Mouse (Mus musculus) lung, embryonic 14.5 days (tissue): ENCODE results near the gene Ascl5. TPM values are rescaled to one million over a fixed set of nuclear protein-coding genes. Genes with fewer than 3 reads are reported as not detected.

ENCODE experiments used
- ATAC-seq: fragments of 200-750 bp; cut with Nextera tagmentation; 2 replicates; pipeline ENCODE4 v1.8.0; 2017; ENCODE audit warnings: mild to moderate bottlenecking, moderate TSS enrichment, moderate library complexity; ENCODE audit not compliant: insufficient read depth
- DNase-seq: peaks from one replicate; pipeline ENCODE4 v3.0.0-alpha.2; 2015
- H3K27ac ChIP-seq: fragments of 300-500 bp; sonication (generic); 2 replicates; pipeline ENCODE4 v1.5.1; 2014; ENCODE audit warnings: low read depth, mild to moderate bottlenecking, moderate library complexity
- H3K27me3 ChIP-seq: fragments of 300-500 bp; sonication (generic); 2 replicates; pipeline ENCODE4 v1.6.1; 2014; ENCODE audit warnings: low read length, control low read depth; ENCODE audit not compliant: insufficient read depth
- H3K36me3 ChIP-seq: fragments of 300-500 bp; sonication (generic); 2 replicates; pipeline ENCODE4 v1.6.1; 2014; ENCODE audit warnings: control low read depth; ENCODE audit not compliant: insufficient read depth
- H3K4me1 ChIP-seq: fragments of 300-500 bp; sonication (generic); 2 replicates; pipeline ENCODE4 v1.6.1; 2014; ENCODE audit warnings: antibody characterized with exemption, control low read depth; ENCODE audit not compliant: insufficient read depth
- H3K4me2 ChIP-seq: fragments of 300-500 bp; sonication (generic); 2 replicates; pipeline ENCODE4 v1.6.1; 2014; ENCODE audit warnings: mild to moderate bottlenecking
- H3K4me3 ChIP-seq: fragments of 300-500 bp; sonication (generic); 2 replicates; pipeline ENCODE4 v1.5.1; 2014; ENCODE audit warnings: low read depth, low read length
- H3K9ac ChIP-seq: fragments of 300-500 bp; sonication (generic); 2 replicates; pipeline ENCODE4 v1.6.1; 2014
- H3K9me3 ChIP-seq: fragments of 300-500 bp; sonication (generic); 2 replicates; pipeline ENCODE4 v1.6.1; 2016; ENCODE audit warnings: low read depth, low read length, control low read depth
- CTCF ChIP-seq: IDR thresholded peaks from 2 replicates; pipeline ENCODE4 v1.5.1; 2016; ENCODE audit warnings: antibody characterized with exemption, low read depth
- WGBS: fragments of 180-500 bp; shearing (Covaris S2); extraction: QIAGEN DNeasy Blood & Tissue Kit; methylation state at CpG from one replicate; pipeline ENCODE4 v1.1.7; 2014; 5-methylcytosine and 5-hydroxymethylcytosine counted together
- polyA plus RNA-seq: library from polyadenylated mRNA; unstranded; fragments of >200 nt; fragmentation: Nextera tagmentation; extraction: Ambion mirVana; gene quantifications from 2 replicates; pipeline ENCODE4 v1.2.1, GENCODE M21; 2014

Ascl5 gene
- polyA plus RNA-seq, 1 experiment from 2014 or later = not detected

DNA sequence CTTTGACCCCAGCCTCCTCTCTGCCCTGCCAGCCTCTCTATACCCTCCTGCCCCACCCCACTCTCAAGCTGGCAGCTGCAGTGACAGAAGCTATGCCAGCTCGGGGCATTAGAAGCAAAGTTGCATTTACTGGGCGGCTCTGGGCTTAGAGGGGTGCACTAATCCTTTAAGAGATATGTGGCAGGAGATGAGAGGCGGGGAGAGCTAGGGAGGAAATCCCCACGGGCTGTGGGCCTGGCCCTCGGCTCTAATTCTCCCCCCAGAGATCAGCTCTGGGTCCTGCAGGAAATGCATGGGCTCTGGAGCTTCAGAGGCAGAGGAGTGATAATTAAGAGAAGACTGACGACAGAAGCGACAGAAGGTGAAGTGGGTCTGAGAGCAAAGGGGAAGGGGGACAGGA is 17.6 kb upstream of the Ascl5 start:
- TF ChIP-seq CTCF = no peak
- no peak for DNase-seq
- ATAC-seq = no peak

DNA sequence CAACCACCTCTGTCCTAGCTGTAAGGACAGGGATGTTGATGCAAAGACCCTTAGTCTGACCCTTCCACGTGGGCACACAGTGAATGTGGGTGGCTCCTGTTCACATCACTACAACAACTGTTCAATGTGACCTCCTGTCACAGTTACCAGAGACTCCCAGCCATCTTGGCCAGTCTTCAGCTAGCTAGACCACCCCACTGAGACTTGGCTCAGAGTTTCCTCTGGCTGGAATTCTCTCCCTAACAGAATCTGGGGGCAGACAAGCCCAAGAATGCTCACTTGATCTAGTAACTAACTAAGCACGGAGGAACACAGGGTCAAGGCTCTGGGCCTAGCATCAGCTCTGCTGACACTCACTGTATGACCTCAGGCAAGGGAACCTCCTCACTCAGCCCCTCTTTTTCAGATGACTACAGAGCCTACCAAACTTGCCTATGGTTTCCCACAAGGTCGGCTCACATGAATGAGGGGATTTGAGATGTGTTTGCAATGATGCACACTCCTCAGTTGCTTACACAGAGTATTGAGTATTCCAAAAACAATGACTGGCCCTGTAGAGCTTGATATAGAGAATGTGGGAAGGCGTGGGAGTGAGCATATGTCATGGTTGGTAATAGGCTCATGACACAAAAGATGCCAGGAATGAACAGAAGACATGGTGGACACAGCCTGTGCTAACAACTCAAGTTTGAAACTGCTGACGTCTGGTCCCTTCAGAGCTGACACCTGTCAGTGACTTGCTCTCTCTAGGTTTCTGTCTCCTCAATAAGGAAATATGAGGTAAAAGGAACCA is 11.7 kb upstream of the Ascl5 start:
- DNase-seq (peak; percentile 11), ATAC-seq (no peak)
- no peak overlapping the region for H3K9ac ChIP-seq
- TF ChIP-seq CTCF = no peak
- no peak overlapping the region for H3K27ac ChIP-seq
- 71% methylated on average over 5 of the region's 5 CpGs for WGBS
- H3K4me1 ChIP-seq = peaks cover 7% of the 10 kb centered on the region; the same call in 1 of the 2 replicates
- H3K4me2 ChIP-seq = no peak overlapping the region
- H3K9me3 ChIP-seq = no peaks in the 10 kb centered on the region
- peaks cover 18% of the 10 kb centered on the region for H3K36me3 ChIP-seq
- 0 out of 2 replicates have a peak, but pooled peaks cover 3% of the 10 kb centered on the region for H3K27me3 ChIP-seq
- no peak overlapping the region for H3K4me3 ChIP-seq

More for the DNA sequence above, 17.6 kb upstream of the Ascl5 start:
- Histone ChIP-seq H3K9me3 (no peaks in the 10 kb centered on the region), H3K27me3 (no peaks in the 10 kb centered on the region), H3K9ac (no peak overlapping the region), H3K4me2 (no peak overlapping the region), H3K27ac (no peak overlapping the region), H3K4me1 (no peaks in the 10 kb centered on the region), H3K36me3 (peaks cover 75% of the 10 kb centered on the region), H3K4me3 (no peak overlapping the region)
- WGBS = 42% methylated on average over 7 of the region's 7 CpGs

DNA sequence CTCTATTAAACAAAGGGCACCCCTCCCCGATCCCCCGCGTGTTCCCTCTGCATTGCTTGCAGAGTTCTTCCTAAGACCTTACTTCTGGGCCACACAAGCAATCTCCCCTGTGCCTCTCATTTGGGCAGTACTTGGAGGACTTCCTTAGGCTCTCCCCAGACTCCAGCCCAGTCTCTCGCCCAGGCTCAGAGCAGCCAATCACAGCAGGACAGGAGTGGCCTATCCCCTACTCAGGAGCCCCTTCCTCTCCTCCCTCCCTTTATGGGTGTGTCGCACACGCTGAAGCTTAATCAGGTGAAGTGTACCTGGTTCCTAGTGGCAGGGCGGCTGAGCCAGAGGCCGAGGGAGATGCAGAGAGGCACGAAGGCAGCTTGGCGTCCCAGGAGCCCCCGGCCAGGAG is 10.2 kb upstream of the Ascl5 start:
- TF ChIP-seq CTCF = no peak
- peak; percentile 90 for ATAC-seq
- H3K27ac ChIP-seq = no peak overlapping the region
- H3K4me1 ChIP-seq = peaks cover 7% of the 10 kb centered on the region; the same call in 1 of the 2 replicates
- H3K36me3 ChIP-seq = peaks cover 3% of the 10 kb centered on the region; the same call in 1 of the 2 replicates
- WGBS = 10% methylated on average over 11 of the region's 11 CpGs
- 0 out of 2 replicates have a peak overlapping the region, but pooled peaks have one; percentile 18 for H3K4me2 ChIP-seq
- H3K9ac ChIP-seq = no peak overlapping the region
- DNase-seq = peak; percentile 47
- H3K9me3 ChIP-seq = no peaks in the 10 kb centered on the region
- H3K4me3 ChIP-seq = no peak overlapping the region
- 0 out of 2 replicates have a peak, but pooled peaks cover 3% of the 10 kb centered on the region for H3K27me3 ChIP-seq

DNA sequence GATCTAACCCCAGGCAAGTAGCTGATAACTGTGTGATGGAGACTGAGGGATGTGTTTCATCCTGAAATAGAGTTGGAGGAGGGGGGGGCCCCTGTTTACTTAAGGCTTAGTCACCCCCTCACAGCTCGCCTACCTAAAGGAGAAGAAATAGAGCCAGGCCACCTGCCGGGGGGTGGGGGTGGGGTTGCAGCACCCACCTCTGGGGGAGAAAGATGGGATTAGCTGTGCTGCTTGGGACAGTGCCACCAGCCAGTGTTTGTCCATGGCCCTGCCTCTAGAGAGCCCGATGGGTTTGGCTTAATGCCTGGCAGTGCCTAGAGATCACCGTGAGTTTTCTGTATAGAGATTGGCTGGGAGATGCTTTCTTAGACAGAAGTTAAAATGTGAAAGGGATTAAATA is 9.7 kb upstream of the Ascl5 start:
- no peak for TF ChIP-seq CTCF
- no peaks in the 10 kb centered on the region for H3K36me3 ChIP-seq
- DNase-seq = peak; percentile 50
- no peak overlapping the region for H3K9ac ChIP-seq
- H3K9me3 ChIP-seq = no peaks in the 10 kb centered on the region
- WGBS = 13% methylated on average over 4 of the region's 4 CpGs
- no peak overlapping the region for H3K27ac ChIP-seq
- H3K4me2 ChIP-seq = 0 out of 2 replicates have a peak overlapping the region, but pooled peaks have one; percentile 18
- H3K27me3 ChIP-seq = 0 out of 2 replicates have a peak, but pooled peaks cover 3% of the 10 kb centered on the region
- ATAC-seq = 0 out of 2 replicates have a peak, but pooled peaks have one; percentile 37
- H3K4me1 ChIP-seq = peaks cover 7% of the 10 kb centered on the region; the same call in 1 of the 2 replicates
- no peak overlapping the region for H3K4me3 ChIP-seq

DNA sequence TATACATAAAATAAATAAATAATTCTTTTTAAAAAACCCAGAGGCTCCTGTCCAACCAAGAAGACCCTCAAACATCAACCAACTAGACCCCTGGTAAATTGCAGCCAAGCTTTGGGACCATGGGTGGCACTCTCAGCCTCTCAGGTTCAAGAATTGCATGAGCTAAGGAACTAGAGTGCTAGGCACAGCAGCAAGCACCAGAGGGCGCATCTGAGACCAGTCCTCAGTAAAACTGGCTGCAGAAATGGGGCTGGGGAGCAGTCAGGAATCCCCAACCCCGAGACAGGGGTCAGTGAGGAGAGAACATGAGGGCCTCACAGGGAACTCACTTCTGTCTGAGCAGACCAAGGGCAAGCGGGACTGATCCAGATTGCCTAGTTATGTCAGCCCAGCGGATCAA is 4.8 kb upstream of the Ascl5 start:
- no peak overlapping the region for H3K9ac ChIP-seq
- H3K4me3 ChIP-seq = no peak overlapping the region
- H3K4me2 ChIP-seq = no peak overlapping the region
- 27% methylated on average over 4 of the region's 4 CpGs for WGBS
- peak; percentile 83 for DNase-seq
- H3K4me1 ChIP-seq = peaks cover 1% of the 10 kb centered on the region; the same call in 1 of the 2 replicates
- H3K27ac ChIP-seq = no peak overlapping the region
- no peaks in the 10 kb centered on the region for H3K36me3 ChIP-seq
- H3K9me3 ChIP-seq = no peaks in the 10 kb centered on the region
- peaks cover 20% of the 10 kb centered on the region for H3K27me3 ChIP-seq
- peak; percentile 78 for TF ChIP-seq CTCF
- ATAC-seq = no peak

DNA sequence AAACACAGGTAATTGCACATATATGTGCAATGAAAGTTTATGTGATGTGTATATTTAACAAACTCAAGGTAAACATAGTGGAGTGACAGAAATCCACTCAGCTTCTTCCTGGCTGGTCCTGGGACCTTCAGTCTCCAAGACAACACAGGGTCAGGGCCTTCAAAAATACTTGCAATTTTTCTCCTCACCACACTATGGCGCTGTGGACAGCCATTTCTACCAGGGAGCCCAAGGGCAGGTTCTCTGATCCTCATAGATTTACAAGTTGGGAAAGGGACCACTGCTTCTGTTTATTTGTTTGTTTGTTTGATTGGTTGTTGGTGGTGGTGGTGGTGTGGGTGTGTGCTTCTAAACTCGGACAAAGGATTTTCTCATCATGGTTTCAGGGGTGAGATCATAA is 3.2 kb upstream of the Ascl5 start:
- TF ChIP-seq CTCF = peak; percentile 48
- peak; percentile 38 for DNase-seq
- no peak overlapping the region for H3K4me2 ChIP-seq
- H3K27ac ChIP-seq = no peak overlapping the region
- no peak for ATAC-seq
- no peaks in the 10 kb centered on the region for H3K36me3 ChIP-seq
- WGBS = 4% methylated on average over 2 of the region's 2 CpGs
- no peak overlapping the region for H3K9ac ChIP-seq
- H3K4me1 ChIP-seq = no peaks in the 10 kb centered on the region
- no peak overlapping the region for H3K4me3 ChIP-seq
- peaks cover 28% of the 10 kb centered on the region for H3K27me3 ChIP-seq
- no peaks in the 10 kb centered on the region for H3K9me3 ChIP-seq

DNA sequence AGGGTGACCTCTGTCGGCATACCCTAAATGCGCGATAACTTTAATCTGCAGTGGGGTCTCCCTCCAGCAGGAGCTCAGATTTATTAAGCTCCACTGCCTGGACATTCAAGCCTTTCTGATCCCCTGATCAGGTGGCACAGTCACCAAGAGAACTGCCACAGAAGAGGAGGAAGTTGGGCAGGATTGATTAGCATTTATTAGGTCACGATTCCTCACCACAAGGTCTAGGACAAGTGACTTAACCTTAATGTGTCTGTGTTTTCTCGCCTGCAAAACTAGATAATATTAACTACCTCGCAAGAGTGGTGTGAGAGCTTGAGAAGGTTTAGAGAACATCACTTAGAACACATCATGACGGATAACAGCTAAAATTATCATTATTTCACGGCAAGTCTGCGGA is 2.7 kb upstream of the Ascl5 start:
- Histone ChIP-seq H3K9ac (no peak overlapping the region), H3K4me2 (no peak overlapping the region), H3K9me3 (no peaks in the 10 kb centered on the region), H3K36me3 (no peaks in the 10 kb centered on the region), H3K27me3 (peaks cover 30% of the 10 kb centered on the region), H3K27ac (no peak overlapping the region), H3K4me3 (no peak overlapping the region), H3K4me1 (no peaks in the 10 kb centered on the region)
- DNase-seq (no peak), ATAC-seq (no peak)
- no peak for TF ChIP-seq CTCF
- 69% methylated on average over 9 of the region's 9 CpGs for WGBS
